Mouse (Mus musculus): ENCODE data around the gene Arel1. TPM values are rescaled to one million over a fixed set of nuclear protein-coding genes. Genes with fewer than 3 reads are reported as not detected.

Arel1 gene
- polyA plus RNA-seq, 1 experiment = 26.9 TPM

GRCm38 (mm10) chr12:84940343-84940742, 30.4 kb downstream of the Arel1 start:
- H3K4me1 ChIP-seq (ENCODE audit: control insufficient read depth, insufficient read depth, low read length) = no peaks in the 10 kb centered on the region
- 75% methylated on average over 7 of the region's 7 CpGs for WGBS
- TF ChIP-seq POLR2A (IDR thresholded peaks at IDR 0.05; ENCODE audit: borderline replicate concordance, extremely low read depth, low read depth, low read length) (no peak), CTCF (IDR thresholded peaks at IDR 0.05; ENCODE audit: insufficient read depth, low read length) (no peak)
- no peak overlapping the region for H3K4me3 ChIP-seq (replicated peaks; ENCODE audit: extremely low read depth, low read depth, low read length)
- no peak for DNase-seq

- TF ChIP-seq POLR2A (IDR thresholded peaks at IDR 0.05; ENCODE audit: borderline replicate concordance, extremely low read depth, low read depth, low read length) (no peak), CTCF (IDR thresholded peaks at IDR 0.05; ENCODE audit: insufficient read depth, low read length) (no peak)
- Histone ChIP-seq H3K4me3 (replicated peaks; ENCODE audit: extremely low read depth, low read depth, low read length) (no peak overlapping the region), H3K4me1 (ENCODE audit: control insufficient read depth, insufficient read depth, low read length) (no peaks in the 10 kb centered on the region)
- DNase-seq = no peak
- 81% methylated on average over 7 of the region's 7 CpGs for WGBS
Measured at GRCm38 (mm10) chr12:84939117-84939516, 31.6 kb downstream of the Arel1 start.

GRCm38 (mm10) chr12:84935343-84935742, 35.4 kb downstream of the Arel1 start:
- Histone ChIP-seq H3K4me3 (replicated peaks; ENCODE audit: extremely low read depth, low read depth, low read length) (no peak overlapping the region), H3K4me1 (ENCODE audit: control insufficient read depth, insufficient read depth, low read length) (no peaks in the 10 kb centered on the region)
- no peak for DNase-seq
- TF ChIP-seq CTCF (IDR thresholded peaks at IDR 0.05; ENCODE audit: insufficient read depth, low read length) (no peak), POLR2A (IDR thresholded peaks at IDR 0.05; ENCODE audit: borderline replicate concordance, extremely low read depth, low read depth, low read length) (no peak)
- 82% methylated on average over 5 of the region's 5 CpGs for WGBS

DNA sequence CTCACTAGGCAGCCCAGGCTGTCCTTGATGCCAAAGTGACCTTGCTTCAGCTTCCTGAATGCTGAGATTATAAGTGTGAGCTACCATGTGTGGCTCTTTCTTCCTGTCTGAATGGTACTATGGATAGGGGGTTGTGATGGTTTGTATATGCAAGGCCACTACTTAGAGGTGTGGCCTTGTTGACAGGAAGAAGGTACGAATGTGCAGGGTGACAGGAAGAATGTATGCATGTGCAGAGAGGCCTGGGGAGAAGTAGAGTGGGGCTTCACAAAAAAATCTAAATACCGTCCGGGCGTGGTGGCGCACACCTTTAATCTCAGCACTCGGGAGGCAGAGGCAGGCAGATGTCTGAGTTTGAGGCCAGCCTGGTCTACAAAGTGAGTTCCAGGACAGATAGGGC, 38.5 kb downstream of the Arel1 start:
- TF ChIP-seq POLR2A (IDR thresholded peaks at IDR 0.05; ENCODE audit: borderline replicate concordance, extremely low read depth, low read depth, low read length) (no peak), CTCF (IDR thresholded peaks at IDR 0.05; ENCODE audit: insufficient read depth, low read length) (no peak)
- WGBS = 87% methylated on average over 6 of the region's 6 CpGs
- H3K4me1 ChIP-seq (ENCODE audit: control insufficient read depth, insufficient read depth, low read length) = no peaks in the 10 kb centered on the region
- no peak for DNase-seq
- H3K4me3 ChIP-seq (replicated peaks; ENCODE audit: extremely low read depth, low read depth, low read length) = no peak overlapping the region

DNA sequence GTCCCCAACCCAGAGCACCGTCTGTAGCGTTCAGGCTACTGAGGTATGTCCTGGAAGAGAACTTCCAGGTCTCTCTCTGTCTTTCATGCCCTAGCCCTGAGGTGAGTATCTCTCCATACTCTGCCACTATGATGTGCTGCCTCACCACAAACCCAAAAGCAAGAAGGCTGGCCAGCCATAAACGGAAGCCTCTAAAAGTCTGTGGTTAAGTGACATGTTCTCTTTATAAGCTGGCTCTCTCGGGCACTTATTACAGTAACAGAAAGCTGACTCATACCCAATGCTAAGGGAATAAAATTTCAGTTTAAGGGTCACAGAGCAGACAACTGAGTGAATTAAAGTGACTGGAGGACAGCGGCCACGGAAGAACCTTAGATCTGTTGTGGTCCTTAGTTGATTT, 44.2 kb downstream of the Arel1 start:
- TF ChIP-seq POLR2A (IDR thresholded peaks at IDR 0.05; ENCODE audit: borderline replicate concordance, extremely low read depth, low read depth, low read length) (no peak), CTCF (IDR thresholded peaks at IDR 0.05; ENCODE audit: insufficient read depth, low read length) (no peak)
- no peak for DNase-seq
- Histone ChIP-seq H3K4me1 (ENCODE audit: control insufficient read depth, insufficient read depth, low read length) (no peaks in the 10 kb centered on the region), H3K4me3 (replicated peaks; ENCODE audit: extremely low read depth, low read depth, low read length) (no peak overlapping the region)
- 88% methylated on average over 6 of the region's 6 CpGs for WGBS

DNA sequence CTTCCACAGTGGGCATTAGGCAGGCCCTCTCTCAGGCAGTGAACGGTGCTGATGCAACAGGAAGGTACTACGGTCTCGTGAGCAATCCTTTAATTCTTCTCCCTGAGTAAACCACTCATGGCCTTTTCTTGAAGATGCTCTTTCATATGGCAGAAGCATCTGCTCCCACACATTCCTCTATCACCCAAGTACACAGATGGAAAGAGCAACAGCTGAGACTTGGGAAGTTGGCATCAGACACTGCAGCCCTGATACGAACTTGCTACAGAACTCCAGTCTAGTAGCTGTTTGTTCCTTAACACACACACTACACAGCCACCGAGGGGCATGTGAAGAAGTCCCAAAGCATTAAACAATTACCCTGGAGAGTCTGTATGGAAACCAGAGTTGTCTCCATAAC, 46.4 kb downstream of the Arel1 start:
- Histone ChIP-seq H3K4me3 (replicated peaks; ENCODE audit: extremely low read depth, low read depth, low read length) (no peak overlapping the region), H3K4me1 (ENCODE audit: control insufficient read depth, insufficient read depth, low read length) (no peaks in the 10 kb centered on the region)
- no peak for DNase-seq
- WGBS = 90% methylated on average over 5 of the region's 5 CpGs
- TF ChIP-seq CTCF (IDR thresholded peaks at IDR 0.05; ENCODE audit: insufficient read depth, low read length) (no peak), POLR2A (IDR thresholded peaks at IDR 0.05; ENCODE audit: borderline replicate concordance, extremely low read depth, low read depth, low read length) (no peak)

GRCm38 (mm10) chr12:84921881-84922419, 48.8 kb downstream of the Arel1 start:
- H3K4me3 ChIP-seq (replicated peaks; ENCODE audit: extremely low read depth, low read depth, low read length) = no peak overlapping the region
- WGBS = 76% methylated on average over 8 of the region's 8 CpGs

GRCm38 (mm10) chr12:84918809-84919208, 51.9 kb downstream of the Arel1 start:
- H3K4me3 ChIP-seq (replicated peaks; ENCODE audit: extremely low read depth, low read depth, low read length) = no peak overlapping the region
- H3K4me1 ChIP-seq (ENCODE audit: control insufficient read depth, insufficient read depth, low read length) = no peaks in the 10 kb centered on the region
- DNase-seq = no peak
- TF ChIP-seq CTCF (IDR thresholded peaks at IDR 0.05; ENCODE audit: insufficient read depth, low read length) (no peak), POLR2A (IDR thresholded peaks at IDR 0.05; ENCODE audit: borderline replicate concordance, extremely low read depth, low read depth, low read length) (no peak)
- 87% methylated on average over 6 of the region's 6 CpGs for WGBS

More at GRCm38 (mm10) chr12:84921881-84922419, 48.8 kb downstream of the Arel1 start:
- DNase-seq = no peak
- no peaks in the 10 kb centered on the region for H3K4me1 ChIP-seq (ENCODE audit: control insufficient read depth, insufficient read depth, low read length)
- TF ChIP-seq POLR2A (IDR thresholded peaks at IDR 0.05; ENCODE audit: borderline replicate concordance, extremely low read depth, low read depth, low read length) (no peak), CTCF (IDR thresholded peaks at IDR 0.05; ENCODE audit: insufficient read depth, low read length) (no peak)

- no peak for DNase-seq
- Histone ChIP-seq H3K4me3 (replicated peaks; ENCODE audit: extremely low read depth, low read depth, low read length) (no peak overlapping the region), H3K4me1 (ENCODE audit: control insufficient read depth, insufficient read depth, low read length) (no peaks in the 10 kb centered on the region)
- TF ChIP-seq CTCF (IDR thresholded peaks at IDR 0.05; ENCODE audit: insufficient read depth, low read length) (no peak), POLR2A (IDR thresholded peaks at IDR 0.05; ENCODE audit: borderline replicate concordance, extremely low read depth, low read depth, low read length) (no peak)
- WGBS = 45% methylated on average over 3 of the region's 3 CpGs
Measured at GRCm38 (mm10) chr12:84917799-84918198, 52.9 kb downstream of the Arel1 start.

GRCm38 (mm10) chr12:84914959-84915358, 55.7 kb downstream of the Arel1 start:
- DNase-seq = no peak
- 72% methylated on average over 5 of the region's 5 CpGs for WGBS
- H3K4me3 ChIP-seq (replicated peaks; ENCODE audit: extremely low read depth, low read depth, low read length) = no peak overlapping the region
- TF ChIP-seq CTCF (IDR thresholded peaks at IDR 0.05; ENCODE audit: insufficient read depth, low read length) = no peak
- TF ChIP-seq POLR2A (IDR thresholded peaks at IDR 0.05; ENCODE audit: borderline replicate concordance, extremely low read depth, low read depth, low read length) = no peak
- no peaks in the 10 kb centered on the region for H3K4me1 ChIP-seq (ENCODE audit: control insufficient read depth, insufficient read depth, low read length)
